Mouse (Mus musculus): Measurements from ENCODE around the gene Tes. TPM values are rescaled to one million over a fixed set of nuclear protein-coding genes. Genes with fewer than 3 reads are reported as not detected.

Gene Tes
- polyA plus RNA-seq, 1 experiment = 21.5 TPM

- H3K4me1 ChIP-seq (ENCODE audit: control insufficient read depth, insufficient read depth, low read length) = peaks cover 8% of the 10 kb centered on the region; the same call in 1 of the 2 replicates
Measured at GRCm38 (mm10) chr6:17077720-17078119, 12.8 kb downstream of the Tes start.

GRCm38 (mm10) chr6:17079304-17079703 lies 14.4 kb downstream of the Tes start:
- DNase-seq = peak; percentile 62
- H3K36me3 ChIP-seq (ENCODE audit: control insufficient read depth, insufficient read depth, low read length) = no peaks in the 10 kb centered on the region

More at GRCm38 (mm10) chr6:17077720-17078119, 12.8 kb downstream of the Tes start:
- 23% methylated on average over 3 of the region's 3 CpGs for WGBS
- H3K36me3 ChIP-seq (ENCODE audit: control insufficient read depth, insufficient read depth, low read length) = no peaks in the 10 kb centered on the region
- H3K27me3 ChIP-seq (replicated peaks; ENCODE audit: control insufficient read depth, insufficient read depth, low read length) = no peaks in the 10 kb centered on the region
- peak; percentile 58 for DNase-seq
- TF ChIP-seq CTCF (conservative IDR thresholded peaks at IDR 0.05; ENCODE audit: insufficient read depth, insufficient read length, low read depth, low read length) = no peak
- no peak for TF ChIP-seq POLR2A (IDR thresholded peaks at IDR 0.05; ENCODE audit: low read depth, low read length)
- no peak overlapping the region for H3K27ac ChIP-seq (ENCODE audit: insufficient read depth, low read depth, low read length)
- H3K4me3 ChIP-seq (ENCODE audit: insufficient read depth, low read depth, low read length) = no peak overlapping the region

GRCm38 (mm10) chr6:17079826-17080225 lies 14.9 kb downstream of the Tes start:
- Histone ChIP-seq H3K27ac (ENCODE audit: insufficient read depth, low read depth, low read length) (peak overlapping the region; percentile 16; the same call in 1 of the 2 replicates), H3K4me1 (ENCODE audit: control insufficient read depth, insufficient read depth, low read length) (peaks cover 8% of the 10 kb centered on the region; the same call in 1 of the 2 replicates), H3K36me3 (ENCODE audit: control insufficient read depth, insufficient read depth, low read length) (no peaks in the 10 kb centered on the region), H3K4me3 (ENCODE audit: insufficient read depth, low read depth, low read length) (no peak overlapping the region), H3K27me3 (replicated peaks; ENCODE audit: control insufficient read depth, insufficient read depth, low read length) (no peaks in the 10 kb centered on the region)
- TF ChIP-seq POLR2A (IDR thresholded peaks at IDR 0.05; ENCODE audit: low read depth, low read length) (no peak), CTCF (conservative IDR thresholded peaks at IDR 0.05; ENCODE audit: insufficient read depth, insufficient read length, low read depth, low read length) (no peak)
- WGBS = 40% methylated on average over 5 of the region's 5 CpGs
- no peak for DNase-seq

More at GRCm38 (mm10) chr6:17079304-17079703, 14.4 kb downstream of the Tes start:
- Histone ChIP-seq H3K27ac (ENCODE audit: insufficient read depth, low read depth, low read length) (peak overlapping the region; percentile 16; the same call in 1 of the 2 replicates), H3K4me3 (ENCODE audit: insufficient read depth, low read depth, low read length) (no peak overlapping the region), H3K4me1 (ENCODE audit: control insufficient read depth, insufficient read depth, low read length) (peaks cover 8% of the 10 kb centered on the region; the same call in 1 of the 2 replicates), H3K27me3 (replicated peaks; ENCODE audit: control insufficient read depth, insufficient read depth, low read length) (no peaks in the 10 kb centered on the region)
- TF ChIP-seq POLR2A (IDR thresholded peaks at IDR 0.05; ENCODE audit: low read depth, low read length) = no peak
- no peak for TF ChIP-seq CTCF (conservative IDR thresholded peaks at IDR 0.05; ENCODE audit: insufficient read depth, insufficient read length, low read depth, low read length)
- 19% methylated on average over 5 of the region's 5 CpGs for WGBS

DNA sequence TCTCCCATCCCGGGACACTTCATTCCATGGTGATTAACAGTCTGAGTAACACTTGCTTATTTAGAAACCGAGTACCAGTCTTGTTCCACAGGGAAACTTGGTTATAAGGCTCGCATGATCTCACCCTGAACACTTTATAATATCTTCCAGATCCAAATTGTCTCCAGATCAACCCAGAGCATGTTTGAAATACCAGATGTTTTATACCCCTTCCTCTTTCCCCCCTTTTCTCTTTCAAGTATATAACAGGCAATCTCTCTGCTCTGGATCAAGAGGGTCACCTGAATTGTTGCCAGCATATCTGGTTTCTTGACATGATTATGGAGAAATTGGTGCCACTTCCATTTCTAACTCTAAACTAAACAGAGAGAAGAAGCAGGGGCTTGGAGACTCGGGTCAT lies 17.3 kb downstream of the Tes start:
- TF ChIP-seq POLR2A (IDR thresholded peaks at IDR 0.05; ENCODE audit: low read depth, low read length) (no peak), CTCF (conservative IDR thresholded peaks at IDR 0.05; ENCODE audit: insufficient read depth, insufficient read length, low read depth, low read length) (no peak)
- Histone ChIP-seq H3K27ac (ENCODE audit: insufficient read depth, low read depth, low read length) (no peak overlapping the region), H3K27me3 (replicated peaks; ENCODE audit: control insufficient read depth, insufficient read depth, low read length) (no peaks in the 10 kb centered on the region), H3K4me3 (ENCODE audit: insufficient read depth, low read depth, low read length) (no peak overlapping the region), H3K4me1 (ENCODE audit: control insufficient read depth, insufficient read depth, low read length) (peaks cover 8% of the 10 kb centered on the region; the same call in 1 of the 2 replicates), H3K36me3 (ENCODE audit: control insufficient read depth, insufficient read depth, low read length) (no peaks in the 10 kb centered on the region)
- 79% methylated on average over 4 of the region's 4 CpGs for WGBS
- no peak for DNase-seq

DNA sequence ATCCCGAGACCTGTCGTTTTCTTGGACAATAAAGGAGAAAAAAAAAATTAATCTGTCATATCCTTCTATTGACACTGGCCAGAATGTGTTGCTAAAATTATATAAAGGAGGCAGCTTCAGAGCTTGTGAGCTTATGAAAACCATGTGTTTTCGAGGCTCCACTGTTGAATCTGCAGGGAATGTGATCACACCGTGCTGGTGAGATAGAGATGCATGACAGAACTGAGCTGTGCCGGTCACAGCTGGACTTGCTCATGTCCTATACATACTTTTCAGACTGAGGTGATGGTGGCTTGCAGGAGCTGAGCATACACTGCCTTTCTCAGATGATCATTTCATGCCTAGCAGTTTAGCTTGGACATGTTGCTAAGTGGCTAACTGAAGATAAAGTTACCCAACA lies 17.9 kb downstream of the Tes start:
- no peak overlapping the region for H3K4me3 ChIP-seq (ENCODE audit: insufficient read depth, low read depth, low read length)
- WGBS = 83% methylated on average over 5 of the region's 5 CpGs
- no peaks in the 10 kb centered on the region for H3K36me3 ChIP-seq (ENCODE audit: control insufficient read depth, insufficient read depth, low read length)
- H3K4me1 ChIP-seq (ENCODE audit: control insufficient read depth, insufficient read depth, low read length) = peaks cover 8% of the 10 kb centered on the region; the same call in 1 of the 2 replicates
- no peak for DNase-seq
- no peak overlapping the region for H3K27ac ChIP-seq (ENCODE audit: insufficient read depth, low read depth, low read length)
- H3K27me3 ChIP-seq (replicated peaks; ENCODE audit: control insufficient read depth, insufficient read depth, low read length) = no peaks in the 10 kb centered on the region
- no peak for TF ChIP-seq POLR2A (IDR thresholded peaks at IDR 0.05; ENCODE audit: low read depth, low read length)
- no peak for TF ChIP-seq CTCF (conservative IDR thresholded peaks at IDR 0.05; ENCODE audit: insufficient read depth, insufficient read length, low read depth, low read length)

- peak; percentile 77 for DNase-seq
- Histone ChIP-seq H3K4me3 (ENCODE audit: insufficient read depth, low read depth, low read length) (no peak overlapping the region), H3K27ac (ENCODE audit: insufficient read depth, low read depth, low read length) (no peak overlapping the region), H3K36me3 (ENCODE audit: control insufficient read depth, insufficient read depth, low read length) (no peaks in the 10 kb centered on the region), H3K27me3 (replicated peaks; ENCODE audit: control insufficient read depth, insufficient read depth, low read length) (no peaks in the 10 kb centered on the region), H3K4me1 (ENCODE audit: control insufficient read depth, insufficient read depth, low read length) (no peaks in the 10 kb centered on the region)
- 64% methylated on average over 6 of the region's 6 CpGs for WGBS
- no peak for TF ChIP-seq POLR2A (IDR thresholded peaks at IDR 0.05; ENCODE audit: low read depth, low read length)
- peak; percentile 79 for TF ChIP-seq CTCF (conservative IDR thresholded peaks at IDR 0.05; ENCODE audit: insufficient read depth, insufficient read length, low read depth, low read length)
Measured at GRCm38 (mm10) chr6:17087485-17087884, 22.5 kb downstream of the Tes start.

GRCm38 (mm10) chr6:17097301-17097700 lies 32.4 kb downstream of the Tes start:
- Histone ChIP-seq H3K36me3 (ENCODE audit: control insufficient read depth, insufficient read depth, low read length) (0 out of 2 replicates have a peak, but pooled peaks cover 2% of the 10 kb centered on the region), H3K4me1 (ENCODE audit: control insufficient read depth, insufficient read depth, low read length) (no peaks in the 10 kb centered on the region), H3K4me3 (ENCODE audit: insufficient read depth, low read depth, low read length) (no peak overlapping the region), H3K27me3 (replicated peaks; ENCODE audit: control insufficient read depth, insufficient read depth, low read length) (no peaks in the 10 kb centered on the region), H3K27ac (ENCODE audit: insufficient read depth, low read depth, low read length) (no peak overlapping the region)
- DNase-seq = no peak
- WGBS = 92% methylated on average over 8 of the region's 8 CpGs
- no peak for TF ChIP-seq POLR2A (IDR thresholded peaks at IDR 0.05; ENCODE audit: low read depth, low read length)
- TF ChIP-seq CTCF (conservative IDR thresholded peaks at IDR 0.05; ENCODE audit: insufficient read depth, insufficient read length, low read depth, low read length) = no peak

All from kidney, adult 2 months (tissue).